Mouse (Mus musculus) kidney, embryonic 16.5 days (tissue): ENCODE measurements at regions not wholly inside any gene's neighbourhood (a gene's known extent, or its start where the extent isn't known, plus 50 kb on each side); places are given as distances from the start of the nearest gene placed in this dataset.

Experiments used
- ATAC-seq: fragments of 200-750 bp; cut with Nextera tagmentation; 2 replicates; pipeline ENCODE4 v1.8.0; 2017; ENCODE audit warnings: moderate TSS enrichment; ENCODE audit not compliant: low FRiP score, low TSS enrichment
- H3K27ac ChIP-seq: fragments of 300-500 bp; sonication (generic); 2 replicates; pipeline ENCODE4 v1.5.1; 2014; ENCODE audit warnings: low read length
- H3K27me3 ChIP-seq: fragments of 300-500 bp; sonication (generic); 2 replicates; pipeline ENCODE4 v1.6.1; 2014; ENCODE audit warnings: low read length, control low read depth, mixed read lengths; ENCODE audit not compliant: insufficient read depth
- H3K36me3 ChIP-seq: fragments of 300-500 bp; sonication (generic); 2 replicates; pipeline ENCODE4 v1.6.1; 2014; ENCODE audit warnings: low read length, control low read depth, mixed read lengths; ENCODE audit not compliant: insufficient read depth
- H3K4me1 ChIP-seq: fragments of 300-500 bp; sonication (generic); 2 replicates; pipeline ENCODE4 v1.6.1; 2014; ENCODE audit warnings: low read length, control low read depth, mixed read lengths; ENCODE audit not compliant: insufficient read depth
- H3K4me2 ChIP-seq: fragments of 300-500 bp; sonication (generic); replicated peaks from 2 replicates; pipeline ENCODE4 v1.6.1; 2014; ENCODE audit warnings: low read depth, low read length
- H3K4me3 ChIP-seq: fragments of 300-500 bp; sonication (generic); 2 replicates; pipeline ENCODE4 v1.5.1; 2014; ENCODE audit warnings: mild to moderate bottlenecking, low read length
- H3K9ac ChIP-seq: fragments of 300-500 bp; sonication (generic); replicated peaks from 2 replicates; pipeline ENCODE4 v1.6.1; 2014; ENCODE audit warnings: low read length
- H3K9me3 ChIP-seq: fragments of 300-500 bp; sonication (generic); 2 replicates; pipeline ENCODE4 v1.6.1; 2016; ENCODE audit warnings: low read length, control low read depth
- WGBS: fragments of 180-500 bp; shearing (Covaris S2); extraction: QIAGEN DNeasy Blood & Tissue Kit; methylation state at CpG from one replicate; pipeline ENCODE4 v1.1.7; 2014; 5-methylcytosine and 5-hydroxymethylcytosine counted together

GRCm38 (mm10) chr3:56753654-56754053 lies 548.1 kb downstream of the Tm4sf1 start:
- 0 out of 2 replicates have a peak, but pooled peaks cover 5% of the 10 kb centered on the region for H3K4me1 ChIP-seq
- no peak overlapping the region for H3K9ac ChIP-seq
- H3K9me3 ChIP-seq = no peaks in the 10 kb centered on the region
- no peak overlapping the region for H3K27ac ChIP-seq
- 9% methylated on average over 3 of the region's 3 CpGs for WGBS
- ATAC-seq = 0 out of 2 replicates have a peak, but pooled peaks have one; percentile 39
- H3K4me2 ChIP-seq = no peak overlapping the region
- no peak overlapping the region for H3K4me3 ChIP-seq
- no peaks in the 10 kb centered on the region for H3K36me3 ChIP-seq
- no peaks in the 10 kb centered on the region for H3K27me3 ChIP-seq

DNA sequence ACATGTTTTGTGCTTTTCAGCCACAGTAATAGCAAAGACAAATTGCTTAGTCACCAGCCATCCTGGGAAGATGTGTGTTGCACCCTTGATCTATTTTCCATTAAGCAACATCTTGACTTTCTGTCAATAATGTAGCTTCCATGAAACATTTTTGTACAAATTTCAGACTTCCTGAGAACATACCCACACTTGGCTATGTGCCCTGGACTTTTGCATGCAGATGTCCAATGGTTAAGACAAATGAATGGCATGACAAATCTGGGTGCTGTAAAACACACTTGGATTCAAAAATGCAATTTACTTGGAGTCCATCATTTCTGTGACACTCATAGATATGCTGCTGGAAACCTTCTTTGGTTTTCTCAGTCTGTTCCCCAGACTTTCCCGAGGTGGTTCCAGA lies 549.9 kb downstream of the Tm4sf1 start:
- no peak for ATAC-seq
- H3K36me3 ChIP-seq = no peaks in the 10 kb centered on the region
- H3K4me2 ChIP-seq = no peak overlapping the region
- no peaks in the 10 kb centered on the region for H3K27me3 ChIP-seq
- 0 out of 2 replicates have a peak, but pooled peaks cover 5% of the 10 kb centered on the region for H3K4me1 ChIP-seq
- H3K4me3 ChIP-seq = no peak overlapping the region
- no peak overlapping the region for H3K27ac ChIP-seq
- H3K9ac ChIP-seq = no peak overlapping the region
- 92% methylated on average over 1 of the region's 1 CpGs for WGBS
- no peaks in the 10 kb centered on the region for H3K9me3 ChIP-seq

DNA sequence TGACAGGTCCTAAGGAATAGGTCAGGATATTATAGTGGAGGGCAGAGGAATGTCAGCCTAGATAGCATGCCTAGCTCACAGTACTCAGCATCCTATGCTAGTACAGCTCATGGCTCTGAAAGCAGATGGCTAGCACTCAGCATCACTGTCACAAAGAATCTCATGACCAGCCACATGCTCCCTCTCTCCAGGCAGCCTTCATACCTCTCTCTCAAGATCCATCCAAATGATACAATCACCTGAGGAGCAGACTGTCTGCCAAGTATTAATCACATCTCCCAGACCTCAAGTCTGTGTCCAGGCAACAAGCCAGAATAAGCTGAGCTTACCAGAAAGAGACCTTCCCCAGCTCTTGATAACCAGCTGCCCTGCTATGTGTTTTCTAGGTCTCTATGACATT lies 557.4 kb upstream of the Nbea start:
- H3K9ac ChIP-seq = no peak overlapping the region
- no peak overlapping the region for H3K4me2 ChIP-seq
- H3K36me3 ChIP-seq = no peaks in the 10 kb centered on the region
- no peaks in the 10 kb centered on the region for H3K9me3 ChIP-seq
- H3K4me1 ChIP-seq = no peaks in the 10 kb centered on the region
- H3K4me3 ChIP-seq = no peak overlapping the region
- no peaks in the 10 kb centered on the region for H3K27me3 ChIP-seq
- H3K27ac ChIP-seq = no peak overlapping the region
- ATAC-seq = no peak

GRCm38 (mm10) chr3:56739451-56739850 lies 556.0 kb upstream of the Nbea start:
- Histone ChIP-seq H3K4me2 (no peak overlapping the region), H3K9me3 (no peaks in the 10 kb centered on the region), H3K4me1 (no peaks in the 10 kb centered on the region), H3K27me3 (no peaks in the 10 kb centered on the region), H3K27ac (no peak overlapping the region), H3K9ac (no peak overlapping the region), H3K36me3 (no peaks in the 10 kb centered on the region), H3K4me3 (no peak overlapping the region)
- 78% methylated on average over 3 of the region's 3 CpGs for WGBS
- ATAC-seq = no peak

- no peaks in the 10 kb centered on the region for H3K36me3 ChIP-seq
- ATAC-seq = no peak
- H3K4me1 ChIP-seq = no peaks in the 10 kb centered on the region
- H3K4me2 ChIP-seq = no peak overlapping the region
- H3K9ac ChIP-seq = no peak overlapping the region
- no peaks in the 10 kb centered on the region for H3K9me3 ChIP-seq
- H3K27me3 ChIP-seq = no peaks in the 10 kb centered on the region
- WGBS = 57% methylated on average over 3 of the region's 3 CpGs
- no peak overlapping the region for H3K27ac ChIP-seq
- no peak overlapping the region for H3K4me3 ChIP-seq
These were observed 547.3 kb upstream of the Nbea start for GRCm38 (mm10) chr3:56730849-56731248.

DNA sequence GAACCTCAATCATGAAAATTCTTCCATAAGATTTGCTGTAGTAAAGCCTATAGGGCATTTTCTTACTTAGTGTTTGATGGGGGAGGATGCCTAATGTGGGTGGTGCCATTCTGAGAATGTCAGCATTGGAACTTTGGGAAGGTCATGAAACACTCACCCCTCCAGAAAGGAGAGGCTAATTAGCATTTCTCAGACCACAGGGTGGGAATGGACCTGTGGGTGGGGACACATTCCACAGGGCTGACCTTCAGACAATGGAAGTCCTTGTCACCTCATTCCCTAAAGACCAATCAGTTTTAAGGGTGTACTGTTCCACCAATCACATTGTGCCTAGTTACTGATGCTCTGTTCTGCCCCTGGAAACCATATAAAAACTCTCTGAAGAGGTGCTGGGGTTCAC lies 541.5 kb upstream of the Nbea start:
- Histone ChIP-seq H3K9me3 (no peaks in the 10 kb centered on the region), H3K27me3 (no peaks in the 10 kb centered on the region), H3K36me3 (no peaks in the 10 kb centered on the region), H3K27ac (no peak overlapping the region), H3K4me3 (no peak overlapping the region), H3K4me2 (no peak overlapping the region), H3K4me1 (no peaks in the 10 kb centered on the region), H3K9ac (no peak overlapping the region)
- ATAC-seq = no peak

DNA sequence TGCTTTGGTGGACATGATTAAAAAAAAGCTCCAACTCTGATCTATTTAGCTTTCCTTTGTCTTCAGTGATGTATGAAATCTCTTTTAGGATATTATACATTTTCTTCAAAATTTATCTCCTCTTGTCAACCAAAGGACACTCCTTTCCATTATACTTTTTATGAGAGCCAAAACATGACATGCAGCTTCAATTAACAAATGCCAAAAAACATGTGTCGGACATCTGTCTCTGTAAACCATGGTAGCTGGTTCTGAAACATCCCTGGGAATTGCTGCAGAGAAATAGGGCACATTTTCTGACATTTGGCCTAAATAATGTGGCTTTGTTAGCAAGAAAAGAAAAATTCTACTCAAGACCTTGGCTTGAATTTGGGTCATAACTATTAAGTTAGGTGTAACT lies 524.8 kb upstream of the Nbea start:
- no peaks in the 10 kb centered on the region for H3K4me1 ChIP-seq
- no peak overlapping the region for H3K27ac ChIP-seq
- H3K36me3 ChIP-seq = no peaks in the 10 kb centered on the region
- no peak overlapping the region for H3K4me3 ChIP-seq
- 78% methylated on average over 1 of the region's 1 CpGs for WGBS
- no peak overlapping the region for H3K4me2 ChIP-seq
- no peaks in the 10 kb centered on the region for H3K9me3 ChIP-seq
- ATAC-seq = no peak
- H3K9ac ChIP-seq = no peak overlapping the region
- no peaks in the 10 kb centered on the region for H3K27me3 ChIP-seq

DNA sequence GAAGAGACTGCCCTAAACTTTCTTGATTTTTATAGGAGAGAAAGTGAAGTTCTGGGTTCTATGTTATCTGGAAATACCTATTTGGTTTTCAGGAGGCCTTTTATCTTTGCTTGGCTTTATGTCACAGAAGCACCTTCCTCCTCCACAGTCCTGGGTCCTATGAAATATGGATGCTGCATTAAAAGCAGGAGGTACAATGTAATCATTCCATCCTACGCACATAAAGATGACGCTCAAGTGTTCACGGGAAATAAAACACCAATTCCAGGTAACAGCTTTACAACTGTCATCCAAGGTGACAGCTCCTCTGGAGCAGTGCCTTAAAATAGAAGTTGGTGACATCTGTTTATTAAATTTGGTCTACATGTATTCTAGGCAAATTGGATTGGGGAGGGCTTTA lies 523.8 kb upstream of the Nbea start:
- Histone ChIP-seq H3K27ac (no peak overlapping the region), H3K36me3 (no peaks in the 10 kb centered on the region), H3K4me1 (no peaks in the 10 kb centered on the region), H3K9ac (no peak overlapping the region), H3K9me3 (no peaks in the 10 kb centered on the region), H3K4me3 (no peak overlapping the region), H3K27me3 (no peaks in the 10 kb centered on the region), H3K4me2 (no peak overlapping the region)
- 60% methylated on average over 3 of the region's 3 CpGs for WGBS
- ATAC-seq = no peak

DNA sequence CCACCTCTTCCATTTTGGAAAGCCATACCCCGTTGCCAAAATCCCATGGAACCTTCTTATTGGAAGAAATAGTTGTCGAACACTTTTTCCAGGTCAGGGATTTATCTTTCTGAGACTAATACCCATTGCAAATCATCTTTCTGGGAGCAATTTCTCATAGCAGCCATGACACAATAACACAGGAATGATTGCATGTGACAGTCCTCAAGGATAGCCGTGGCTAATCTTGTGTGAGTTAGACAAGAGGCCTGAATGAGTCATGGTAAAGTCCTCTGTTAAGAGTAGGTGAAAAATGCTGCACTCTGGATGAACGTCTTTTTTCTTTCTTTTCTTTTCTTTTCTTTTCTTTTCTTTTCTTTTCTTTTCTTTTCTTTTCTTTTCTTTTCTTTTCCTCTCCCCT lies 522.5 kb upstream of the Nbea start:
- no peaks in the 10 kb centered on the region for H3K36me3 ChIP-seq
- 81% methylated on average over 4 of the region's 4 CpGs for WGBS
- H3K9me3 ChIP-seq = no peaks in the 10 kb centered on the region
- H3K4me1 ChIP-seq = no peaks in the 10 kb centered on the region
- H3K27ac ChIP-seq = no peak overlapping the region
- H3K4me2 ChIP-seq = no peak overlapping the region
- no peak for ATAC-seq
- no peaks in the 10 kb centered on the region for H3K27me3 ChIP-seq
- no peak overlapping the region for H3K4me3 ChIP-seq
- no peak overlapping the region for H3K9ac ChIP-seq

- Histone ChIP-seq H3K9ac (no peak overlapping the region), H3K27ac (no peak overlapping the region), H3K4me1 (no peaks in the 10 kb centered on the region), H3K27me3 (no peaks in the 10 kb centered on the region), H3K36me3 (no peaks in the 10 kb centered on the region), H3K4me3 (no peak overlapping the region), H3K9me3 (no peaks in the 10 kb centered on the region), H3K4me2 (no peak overlapping the region)
- ATAC-seq = peak; percentile 54
These were observed 515.4 kb upstream of the Nbea start for GRCm38 (mm10) chr3:56698941-56699340.

DNA sequence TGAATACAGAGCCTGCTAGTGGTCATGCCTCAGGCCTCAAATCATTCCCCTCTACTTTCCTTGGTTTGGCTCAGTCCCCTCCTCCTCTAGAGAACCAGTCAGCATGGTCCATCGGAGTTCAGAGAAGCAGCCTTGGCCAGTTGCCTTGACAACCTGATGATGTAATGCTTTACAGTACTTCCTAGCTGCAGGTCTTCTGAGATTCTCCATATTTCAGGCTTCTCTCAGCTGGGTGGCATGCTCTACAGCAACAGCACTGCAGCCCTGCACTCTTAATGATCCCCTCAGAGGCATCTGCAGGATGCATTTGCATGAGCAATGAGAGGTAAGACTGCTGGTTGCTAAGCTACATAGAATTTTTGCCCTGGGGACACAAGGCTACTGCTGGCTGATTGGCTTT lies 514.7 kb upstream of the Nbea start:
- no peaks in the 10 kb centered on the region for H3K9me3 ChIP-seq
- no peak overlapping the region for H3K4me3 ChIP-seq
- no peaks in the 10 kb centered on the region for H3K36me3 ChIP-seq
- H3K9ac ChIP-seq = no peak overlapping the region
- no peak overlapping the region for H3K4me2 ChIP-seq
- H3K27me3 ChIP-seq = no peaks in the 10 kb centered on the region
- H3K27ac ChIP-seq = no peak overlapping the region
- 8% methylated on average over 1 of the region's 1 CpGs for WGBS
- peak; percentile 67; the same call in 1 of the 2 replicates for ATAC-seq
- H3K4me1 ChIP-seq = no peaks in the 10 kb centered on the region
